Mouse (Mus musculus) neural tube, embryonic 12.5 days (tissue): Measurements from ENCODE around the gene Grik5. TPM values are rescaled to one million over a fixed set of nuclear protein-coding genes. Genes with fewer than 3 reads are reported as not detected.

Experiments
- ATAC-seq: fragments of 200-750 bp; cut with Nextera tagmentation; 2 replicates; pipeline ENCODE4 v1.8.0; 2017; ENCODE audit warnings: low read depth, mild to moderate bottlenecking, moderate TSS enrichment, moderate library complexity; ENCODE audit not compliant: low FRiP score
- H3K27ac ChIP-seq: fragments of 300-500 bp; sonication (generic); 2 replicates; pipeline ENCODE4 v1.5.1; 2016
- H3K27me3 ChIP-seq: fragments of 300-500 bp; sonication (generic); replicated peaks from 2 replicates; pipeline ENCODE4 v1.6.1; 2016; ENCODE audit warnings: mild to moderate bottlenecking
- H3K36me3 ChIP-seq: fragments of 300-500 bp; sonication (generic); 2 replicates; pipeline ENCODE4 v1.6.1; 2016; ENCODE audit warnings: mild to moderate bottlenecking
- H3K4me1 ChIP-seq: fragments of 300-500 bp; sonication (generic); 2 replicates; pipeline ENCODE4 v1.6.1; 2016
- H3K4me2 ChIP-seq: fragments of 300-500 bp; sonication (generic); replicated peaks from 2 replicates; pipeline ENCODE4 v1.6.1; 2016; ENCODE audit warnings: mild to moderate bottlenecking
- H3K4me3 ChIP-seq: fragments of 300-500 bp; sonication (generic); 2 replicates; pipeline ENCODE4 v1.5.1; 2016
- H3K9ac ChIP-seq: fragments of 300-500 bp; sonication (generic); 2 replicates; pipeline ENCODE4 v1.6.1; 2016; ENCODE audit warnings: mild to moderate bottlenecking
- H3K9me3 ChIP-seq: fragments of 300-500 bp; sonication (generic); 2 replicates; pipeline ENCODE4 v1.6.1; 2016; ENCODE audit warnings: mild to moderate bottlenecking
- WGBS: fragments of 180-500 bp; shearing (Covaris S2); methylation state at CpG from one replicate; pipeline ENCODE4 v1.1.7; 2016; 5-methylcytosine and 5-hydroxymethylcytosine counted together
- microRNA-seq: library from miRNA; unstranded; fragments of <30 nt; microRNA quantifications from one replicate; pipeline ENCODE4, GENCODE M21; 2017
- polyA plus RNA-seq: library from polyadenylated mRNA; unstranded; fragments of >200 nt; fragmentation: Nextera tagmentation; extraction: Ambion mirVana; gene quantifications from 2 replicates; pipeline ENCODE4 v1.2.1, GENCODE M21; 2016

Gene Grik5
- polyA plus RNA-seq, 1 experiment from 2014 or later: 19.5 TPM

DNA sequence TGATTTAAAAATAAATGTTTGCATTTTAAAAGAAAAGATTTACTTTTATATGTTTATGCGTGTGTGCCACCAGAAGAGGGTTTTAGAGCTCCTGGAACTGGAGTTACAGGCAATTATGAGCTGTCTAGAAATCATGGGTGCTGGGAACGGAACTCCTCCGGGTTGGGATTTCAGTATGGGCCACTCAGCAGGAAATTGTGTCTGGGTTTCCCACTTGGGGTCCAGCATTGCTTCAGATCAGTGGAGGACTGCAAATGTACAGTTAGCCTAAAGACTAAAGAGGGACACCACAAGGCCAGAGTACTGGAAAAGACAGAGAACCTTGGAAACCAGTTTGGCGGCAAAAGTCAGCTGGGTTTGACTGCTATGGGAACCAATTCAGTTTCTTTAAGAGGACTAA lies 98.9 kb downstream of the Grik5 start:
- Histone ChIP-seq H3K9ac (no peak overlapping the region), H3K27ac (no peak overlapping the region), H3K27me3 (no peaks in the 10 kb centered on the region), H3K9me3 (no peaks in the 10 kb centered on the region), H3K4me3 (no peak overlapping the region), H3K4me2 (no peak overlapping the region), H3K4me1 (peaks cover 16% of the 10 kb centered on the region), H3K36me3 (peaks cover 14% of the 10 kb centered on the region; the same call in 1 of the 2 replicates)
- 84% methylated on average over 4 of the region's 4 CpGs for WGBS
- no peak for ATAC-seq

DNA sequence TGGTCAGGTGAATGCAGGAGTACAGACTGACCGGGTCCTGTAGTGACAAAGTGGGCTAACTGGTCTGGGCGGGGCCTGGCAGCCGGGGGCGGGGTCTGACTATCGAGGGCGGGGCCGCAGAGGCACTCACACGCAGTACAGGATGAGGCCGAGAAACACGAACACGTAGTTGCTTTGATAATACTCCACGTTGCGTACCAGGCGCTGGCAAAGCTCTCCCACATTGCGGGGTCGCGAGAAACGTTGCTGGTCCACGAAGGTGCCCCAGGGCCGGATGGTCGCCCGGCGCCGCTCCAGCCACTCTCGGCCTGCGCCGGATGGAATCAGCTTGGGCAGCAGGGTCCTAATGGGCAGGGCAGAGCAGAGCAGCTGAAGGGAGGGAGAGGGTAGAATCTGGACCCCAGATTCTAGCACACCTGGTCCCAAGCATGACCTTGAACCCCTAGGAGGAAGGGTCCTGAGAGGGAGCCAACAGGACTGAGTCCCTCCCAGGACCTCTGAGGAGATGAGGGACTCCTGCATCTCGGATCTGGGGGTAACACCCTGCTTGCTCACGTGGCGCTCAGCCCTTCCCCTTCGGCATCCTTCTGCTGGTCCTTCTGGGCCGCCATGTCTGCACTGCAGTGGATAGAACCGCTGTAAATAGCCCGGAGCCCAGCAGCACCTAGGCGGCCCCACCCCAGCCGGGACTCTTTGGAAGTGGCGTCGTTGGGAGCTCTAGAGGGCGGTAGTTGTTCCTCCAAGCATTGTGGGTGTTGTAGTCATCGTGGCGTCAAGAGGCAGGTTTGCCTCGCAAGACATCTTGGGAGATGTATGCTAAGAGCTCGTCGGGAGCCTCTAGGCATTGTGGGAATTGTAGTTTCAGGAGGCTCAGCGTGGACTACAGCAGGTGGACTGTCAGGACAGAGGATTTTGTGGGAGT lies 99.9 kb downstream of the Grik5 start, which contains the start of gene Rabac1:
Gene Rabac1, minus strand, starts transcription at position 783 of the 922 bp plus-strand sequence.
- WGBS: under 1% methylated on average over 45 of the region's 45 CpGs
- Histone ChIP-seq H3K36me3 (peaks cover 5% of the 10 kb centered on the region; the same call in 1 of the 2 replicates), H3K4me2 (peak within 1 kb of the TSS; percentile 81), H3K9ac (peak within 1 kb of the TSS; percentile 72), H3K4me3 (peak within 1 kb of the TSS; percentile 65), H3K9me3 (no peaks in the 10 kb centered on the region), H3K4me1 (peaks cover 16% of the 10 kb centered on the region), H3K27ac (no peak within 1 kb of the TSS; the same call in 1 of the 2 replicates), H3K27me3 (no peaks in the 10 kb centered on the region)
- ATAC-seq: peak; percentile 90

DNA sequence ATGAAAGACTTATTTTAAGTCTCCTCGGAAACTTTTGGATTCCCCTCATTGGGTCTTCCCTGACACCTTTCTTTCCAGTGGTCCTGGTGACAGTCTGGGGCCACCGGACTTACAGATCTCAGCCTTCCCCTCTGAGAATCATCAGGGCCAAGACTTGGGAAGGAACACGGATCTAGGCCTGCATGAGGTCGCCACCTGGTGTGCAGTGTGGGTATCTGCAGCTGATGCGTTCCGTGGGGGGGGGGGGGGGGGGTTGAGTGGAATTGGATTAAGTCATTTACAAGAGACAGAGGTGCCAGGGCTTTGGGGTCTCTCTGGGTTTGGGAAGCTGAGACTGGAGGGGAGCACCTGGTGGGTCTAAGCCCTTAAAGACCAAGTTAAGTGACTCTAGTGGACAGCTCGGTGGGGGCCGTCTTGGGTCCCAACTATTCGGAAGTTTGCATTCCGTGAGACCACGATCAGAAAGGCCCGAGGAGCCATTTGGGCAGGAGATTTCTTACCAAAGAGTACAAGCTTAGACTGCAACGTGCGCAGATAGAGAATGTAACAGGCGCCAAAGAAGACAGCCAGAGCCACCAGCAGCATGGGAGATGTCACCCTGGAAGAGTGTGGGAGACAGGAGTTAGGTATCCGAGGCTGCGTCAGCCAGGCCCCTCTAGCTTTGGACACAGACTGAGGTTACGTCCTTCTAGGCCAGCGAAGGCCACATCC lies 100.7 kb downstream of the Grik5 start:
- H3K9me3 ChIP-seq: no peaks in the 10 kb centered on the region
- peaks cover 16% of the 10 kb centered on the region for H3K4me1 ChIP-seq
- WGBS: 10% methylated on average over 19 of the region's 19 CpGs
- peak overlapping the region; percentile 72 for H3K9ac ChIP-seq
- no peaks in the 10 kb centered on the region for H3K27me3 ChIP-seq
- no peak for ATAC-seq
- no peak overlapping the region for H3K27ac ChIP-seq
- H3K4me3 ChIP-seq: peak overlapping the region; percentile 65
- H3K36me3 ChIP-seq: peaks cover 5% of the 10 kb centered on the region; the same call in 1 of the 2 replicates
- H3K4me2 ChIP-seq: peak overlapping the region; percentile 81

DNA sequence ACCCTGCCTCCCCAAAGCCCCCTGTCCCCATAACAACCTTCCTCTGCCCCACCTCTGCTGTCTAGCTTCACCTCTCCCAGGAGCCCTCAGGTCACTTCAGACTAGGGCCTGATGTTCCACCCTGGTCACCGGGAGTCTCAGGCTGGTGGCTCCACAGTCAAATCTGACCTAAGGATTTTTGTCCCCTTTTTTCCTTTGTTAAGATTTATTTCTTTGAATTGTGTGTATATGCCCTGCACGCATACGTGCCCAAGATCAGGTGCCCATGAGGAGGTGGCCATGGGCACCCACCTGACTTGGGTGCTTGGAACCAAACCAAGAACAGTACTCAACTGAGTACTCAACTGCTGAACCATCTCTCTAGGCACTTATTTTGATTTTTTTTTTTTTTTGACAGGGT lies 101.8 kb downstream of the Grik5 start:
- Histone ChIP-seq H3K4me1 (peaks cover 16% of the 10 kb centered on the region), H3K9me3 (no peaks in the 10 kb centered on the region), H3K4me2 (no peak overlapping the region), H3K4me3 (no peak overlapping the region), H3K36me3 (peaks cover 5% of the 10 kb centered on the region; the same call in 1 of the 2 replicates), H3K9ac (no peak overlapping the region), H3K27ac (no peak overlapping the region), H3K27me3 (no peaks in the 10 kb centered on the region)
- 92% methylated on average over 3 of the region's 3 CpGs for WGBS
- no peak for ATAC-seq

DNA sequence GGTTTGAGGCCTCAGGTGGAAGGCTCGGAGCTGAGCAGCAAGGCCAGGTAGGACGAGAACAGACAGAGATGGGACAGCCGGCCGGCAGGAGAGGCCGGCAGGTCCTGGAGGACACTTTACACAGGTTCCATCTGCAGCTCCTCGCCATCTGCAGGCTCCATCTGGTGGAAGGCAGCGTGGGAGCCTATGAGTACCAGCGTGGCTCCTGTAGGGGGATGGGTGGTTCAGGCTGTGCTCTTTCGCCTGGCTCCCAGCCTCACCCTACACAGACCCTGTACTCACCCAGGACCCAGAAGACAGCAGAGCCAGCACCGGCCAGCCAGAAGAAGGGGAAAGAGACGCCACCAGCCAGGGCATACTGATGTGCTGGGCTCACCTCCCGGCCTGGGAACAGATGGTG lies 102.3 kb downstream of the Grik5 start:
- WGBS: 76% methylated on average over 12 of the region's 12 CpGs
- no peaks in the 10 kb centered on the region for H3K9me3 ChIP-seq
- peaks cover 16% of the 10 kb centered on the region for H3K4me1 ChIP-seq
- H3K9ac ChIP-seq: no peak overlapping the region
- ATAC-seq: no peak
- H3K27me3 ChIP-seq: no peaks in the 10 kb centered on the region
- no peak overlapping the region for H3K27ac ChIP-seq
- H3K4me2 ChIP-seq: no peak overlapping the region
- H3K4me3 ChIP-seq: no peak overlapping the region
- H3K36me3 ChIP-seq: peaks cover 5% of the 10 kb centered on the region; the same call in 1 of the 2 replicates

DNA sequence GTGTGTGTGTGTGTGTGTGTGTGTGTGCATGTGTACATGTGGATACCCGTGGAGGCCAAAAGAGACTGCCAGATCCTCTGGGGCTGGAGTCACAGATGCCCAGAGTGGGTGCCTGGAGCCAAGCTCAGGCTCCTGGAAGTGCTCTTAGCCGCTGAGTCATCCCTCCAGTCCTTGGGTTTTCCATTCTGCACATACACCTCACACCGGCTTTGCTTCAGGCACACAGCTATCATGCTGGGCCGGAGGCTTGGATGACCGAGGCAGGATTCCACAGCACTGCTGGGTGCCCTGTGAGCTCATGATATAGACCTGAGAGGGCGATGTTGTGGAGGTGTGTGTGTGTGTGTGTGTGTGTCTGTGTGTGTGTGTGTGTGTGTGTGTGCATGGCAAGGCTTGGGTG lies 103.7 kb downstream of the Grik5 start:
- Histone ChIP-seq H3K4me1 (peaks cover 16% of the 10 kb centered on the region), H3K4me3 (no peak overlapping the region), H3K9me3 (no peaks in the 10 kb centered on the region), H3K9ac (no peak overlapping the region), H3K36me3 (peaks cover 5% of the 10 kb centered on the region; the same call in 1 of the 2 replicates), H3K4me2 (no peak overlapping the region), H3K27ac (no peak overlapping the region), H3K27me3 (no peaks in the 10 kb centered on the region)
- WGBS: 69% methylated on average over 6 of the region's 6 CpGs
- no peak for ATAC-seq

DNA sequence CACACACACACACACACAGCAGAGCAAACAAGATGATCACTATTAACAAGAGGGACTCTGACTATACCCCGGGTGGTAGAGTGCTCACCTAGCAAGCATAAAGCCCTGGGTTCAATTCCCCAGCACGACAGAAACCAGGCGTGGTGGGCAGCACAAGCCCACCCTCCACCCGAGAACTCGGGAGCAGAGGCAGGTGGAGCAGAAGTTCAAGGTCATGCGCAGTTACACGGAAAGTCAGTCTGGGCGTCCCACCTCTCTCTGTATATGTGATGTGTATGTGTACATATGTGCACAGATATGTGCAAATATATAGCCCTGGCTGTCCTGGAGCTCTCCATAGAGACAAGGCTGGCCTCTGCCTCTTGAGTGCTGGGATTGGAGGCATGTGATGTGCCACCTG lies 104.2 kb downstream of the Grik5 start:
- H3K27me3 ChIP-seq: no peaks in the 10 kb centered on the region
- peaks cover 16% of the 10 kb centered on the region for H3K4me1 ChIP-seq
- no peak overlapping the region for H3K27ac ChIP-seq
- H3K4me3 ChIP-seq: no peak overlapping the region
- no peak overlapping the region for H3K9ac ChIP-seq
- no peak overlapping the region for H3K4me2 ChIP-seq
- H3K9me3 ChIP-seq: no peaks in the 10 kb centered on the region
- H3K36me3 ChIP-seq: peaks cover 5% of the 10 kb centered on the region; the same call in 1 of the 2 replicates
- WGBS: 86% methylated on average over 8 of the region's 8 CpGs
- no peak for ATAC-seq

DNA sequence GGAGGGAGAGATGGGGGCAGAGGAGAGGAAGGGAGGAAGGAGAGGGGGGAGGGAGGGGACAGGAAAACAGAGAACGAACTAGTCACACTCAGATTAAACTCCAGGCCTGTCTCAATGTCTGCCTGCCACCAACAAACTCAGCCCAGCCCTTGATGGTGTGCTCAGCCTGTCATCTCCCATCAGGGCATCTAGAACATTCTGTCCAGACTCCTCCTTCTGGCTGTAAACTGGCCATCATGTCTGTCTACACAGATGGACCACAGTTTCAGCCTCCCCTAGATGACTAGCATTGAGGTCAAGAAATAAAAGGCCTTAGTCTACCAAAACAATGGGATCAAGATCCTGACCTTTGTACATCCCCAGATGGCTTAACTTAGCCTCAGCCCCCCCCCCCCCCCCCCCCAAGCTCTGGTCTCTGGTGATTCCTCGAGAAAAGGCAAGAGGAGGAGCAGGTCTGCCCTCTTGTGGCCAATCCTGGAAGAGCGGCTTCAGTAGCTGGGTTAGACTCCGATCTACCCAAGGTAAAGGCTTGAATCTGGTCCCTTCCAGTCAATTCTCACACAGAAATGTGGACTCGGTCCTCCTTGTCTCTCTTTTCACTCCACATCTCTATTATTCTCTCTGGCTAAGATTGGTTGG lies 107.1 kb downstream of the Grik5 start:
- 18% methylated on average over 5 of the region's 5 CpGs for WGBS
- Histone ChIP-seq H3K27me3 (no peaks in the 10 kb centered on the region), H3K4me1 (no peaks in the 10 kb centered on the region), H3K36me3 (peaks cover 5% of the 10 kb centered on the region; the same call in 1 of the 2 replicates), H3K27ac (no peak overlapping the region), H3K4me3 (no peak overlapping the region), H3K4me2 (no peak overlapping the region), H3K9ac (no peak overlapping the region), H3K9me3 (no peaks in the 10 kb centered on the region)
- ATAC-seq: 0 out of 2 replicates have a peak, but pooled peaks have one; percentile 52

DNA sequence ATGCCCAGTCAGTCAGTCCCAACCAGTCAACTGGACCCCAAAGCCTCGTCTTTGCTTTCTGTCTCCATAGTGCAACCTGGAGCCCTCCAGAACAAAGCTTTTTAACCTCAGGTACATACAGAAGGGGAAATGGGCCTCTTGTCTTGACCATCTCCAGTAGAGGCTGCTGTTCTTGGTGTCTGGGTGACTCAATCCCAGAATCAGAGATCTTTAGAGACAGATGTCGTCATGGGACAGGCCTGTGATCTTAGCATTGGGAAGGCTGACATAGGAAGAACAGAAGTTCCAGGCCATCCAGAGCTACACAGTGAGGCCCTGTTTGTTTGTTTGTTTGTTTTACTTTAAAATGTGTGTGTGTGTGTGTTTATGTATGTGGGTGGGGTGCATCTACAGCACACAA lies 107.9 kb downstream of the Grik5 start:
- Histone ChIP-seq H3K27me3 (no peaks in the 10 kb centered on the region), H3K4me3 (no peak overlapping the region), H3K36me3 (no peaks in the 10 kb centered on the region), H3K27ac (no peak overlapping the region), H3K9ac (no peak overlapping the region), H3K4me2 (no peak overlapping the region), H3K4me1 (no peaks in the 10 kb centered on the region), H3K9me3 (no peaks in the 10 kb centered on the region)
- WGBS: 77% methylated on average over 2 of the region's 2 CpGs
- no peak for ATAC-seq

Small RNAs within 50 kb of the gene (microRNA-seq; reads per million reads assigned to microRNA genes)
- gene Mir6537 (0.87 reads per million), gene Mir7046 (not detected), gene Mir7047 (not detected)

Other genes starting within 250 kb of the Grik5 start
- 25.0 and 27.5 TPM in 2 replicates for gene Gm9844, start 210.1 kb downstream of the Grik5 start, polyA plus RNA-seq
- not detected in 2 replicates for gene Lypd4, start 202.4 kb downstream of the Grik5 start, polyA plus RNA-seq
- gene Dmrtc2, start 202.3 kb downstream of the Grik5 start, polyA plus RNA-seq: not detected in 2 replicates
- 1,340 and 1,344 TPM in 2 replicates for gene Rps19, start 188.0 kb downstream of the Grik5 start, polyA plus RNA-seq
- 0.13 and 0.32 TPM in 2 replicates for gene Cd79a, start 175.0 kb downstream of the Grik5 start, polyA plus RNA-seq
- gene Arhgef1, start 169.4 kb downstream of the Grik5 start, polyA plus RNA-seq: 84.4 and 89.5 TPM in 2 replicates
- gene Gm4881, start 127.9 kb downstream of the Grik5 start, polyA plus RNA-seq: 0.75 and 0.84 TPM in 2 replicates
- gene Rabac1, start 99.6 kb downstream of the Grik5 start, polyA plus RNA-seq: 151 and 154 TPM in 2 replicates
- gene Atp1a3, start 66.4 kb downstream of the Grik5 start, polyA plus RNA-seq: 110 and 118 TPM in 2 replicates
- 38.7 and 39.2 TPM in 2 replicates for gene Zfp574, start 221 bp upstream of the Grik5 start, polyA plus RNA-seq
- gene Pou2f2, start 107.4 kb upstream of the Grik5 start, polyA plus RNA-seq: 28.1 and 32.6 TPM in 2 replicates
- gene Dedd2, start 148.3 kb upstream of the Grik5 start, polyA plus RNA-seq: 15.5 and 17.7 TPM in 2 replicates
- gene Zfp526, start 149.1 kb upstream of the Grik5 start, polyA plus RNA-seq: 2.1 and 2.9 TPM in 2 replicates
- gene Gsk3a, start 165.5 kb upstream of the Grik5 start, polyA plus RNA-seq: 19.1 and 20.3 TPM in 2 replicates
- 11.9 and 13.1 TPM in 2 replicates for gene Erf, start 178.4 kb upstream of the Grik5 start, polyA plus RNA-seq
- gene Cic, start 195.4 kb upstream of the Grik5 start, polyA plus RNA-seq: 44.2 and 45.0 TPM in 2 replicates
- gene Pafah1b3, start 225.6 kb upstream of the Grik5 start, polyA plus RNA-seq: 400 and 431 TPM in 2 replicates
- gene Prr19, start 229.1 kb upstream of the Grik5 start, polyA plus RNA-seq: 1.1 and 1.5 TPM in 2 replicates
- 26.0 and 28.3 TPM in 2 replicates for gene Tmem145, start 233.8 kb upstream of the Grik5 start, polyA plus RNA-seq
- 19.1 and 19.6 TPM in 2 replicates for gene Megf8, start 244.8 kb upstream of the Grik5 start, polyA plus RNA-seq